Mouse (Mus musculus) MEL (cell line): Measurements from ENCODE around the gene Ikzf2. TPM values are rescaled to one million over a fixed set of nuclear protein-coding genes. Genes with fewer than 3 reads are reported as not detected.

Experiments used
- DNase-seq: peaks from one replicate; pipeline ENCODE4 v3.0.0; 2011; ENCODE audit warnings: low read depth, low spot score
- H3K27ac ChIP-seq: 2 replicates; pipeline ENCODE4 v1.5.1; 2012; ENCODE audit warnings: low read depth, mild to moderate bottlenecking, control low read depth, low read length, moderate library complexity; ENCODE audit not compliant: control insufficient read depth
- H3K27me3 ChIP-seq, 2 experiments: fragments of 150-350 bp in 1 of 2; sonication (generic) in 1 of 2; 2 replicates each; pipeline ENCODE4 v1.6.1; 2012; ENCODE audit warnings: low read length in 2 of 2, mild to moderate bottlenecking in 2 of 2, improper control_type of control experiment in 1 of 2, moderate library complexity in 1 of 2; ENCODE audit not compliant: insufficient read depth in 2 of 2, control insufficient read depth in 1 of 2
- H3K36me3 ChIP-seq, 2 experiments: 2 replicates each; pipeline ENCODE4 v1.6.1; 2012 to 2014; ENCODE audit warnings: low read length in 2 of 2, improper control_type of control experiment in 1 of 2, inconsistent platforms in 1 of 2, mild to moderate bottlenecking in 1 of 2; ENCODE audit not compliant: insufficient read depth in 2 of 2, control insufficient read depth in 1 of 2
- H3K4me1 ChIP-seq, 2 experiments: fragments of 150-350 bp in 1 of 2; sonication (generic) in 1 of 2; 2 replicates each; pipeline ENCODE4 v1.6.1; 2012; ENCODE audit warnings: low read length in 2 of 2, improper control_type of control experiment in 1 of 2, mild to moderate bottlenecking in 1 of 2; ENCODE audit not compliant: insufficient read depth in 2 of 2, control insufficient read depth in 1 of 2
- H3K4me3 ChIP-seq, 2 experiments: fragments of 150-350 bp in 1 of 2; sonication (generic) in 1 of 2; 2 replicates each; pipeline ENCODE4 v1.5.1; 2012; ENCODE audit warnings: low read depth in 2 of 2, low read length in 2 of 2, mild to moderate bottlenecking in 2 of 2, moderate library complexity in 2 of 2, control low read depth in 1 of 2, improper control_type of control experiment in 1 of 2; ENCODE audit not compliant: control insufficient read depth in 1 of 2, insufficient read depth in 1 of 2
- H3K79me2 ChIP-seq: 2 replicates; pipeline ENCODE4 v1.6.1; 2012; ENCODE audit warnings: mild to moderate bottlenecking, low read length, moderate library complexity; ENCODE audit not compliant: control insufficient read depth, poor library complexity, insufficient read depth
- H3K9ac ChIP-seq: 2 replicates; pipeline ENCODE4 v1.6.1; 2012; ENCODE audit warnings: low read depth, mild to moderate bottlenecking, control low read depth, low read length, moderate library complexity; ENCODE audit not compliant: control insufficient read depth, poor library complexity, severe bottlenecking
- H3K9me3 ChIP-seq: fragments of 150-350 bp; sonication (generic); replicated peaks from 2 replicates; pipeline ENCODE4 v1.6.1; 2012; ENCODE audit warnings: mild to moderate bottlenecking, low read length, improper control_type of control experiment, moderate library complexity; ENCODE audit not compliant: insufficient read depth
- BHLHE40 ChIP-seq: IDR thresholded peaks from 2 replicates; pipeline ENCODE4 v1.6.1; 2012; ENCODE audit warnings: low read depth, mild to moderate bottlenecking, inconsistent platforms, low read length, improper control_type of control experiment, borderline replicate concordance
- CHD1 ChIP-seq: IDR thresholded peaks from 2 replicates; pipeline ENCODE4 v1.6.1; 2012; ENCODE audit warnings: low read depth, mild to moderate bottlenecking, inconsistent platforms, low read length, improper control_type of control experiment
- CTCF ChIP-seq, 3 experiments: IDR thresholded peaks in 2 of 3; conservative IDR thresholded peaks in 1 of 3; 2 replicates each; pipeline ENCODE4 v1.5.1; 2011 to 2012; ENCODE audit warnings: low read length in 3 of 3, low read depth in 2 of 3, mild to moderate bottlenecking in 2 of 3, improper control_type of control experiment in 1 of 3, inconsistent platforms in 1 of 3, mixed read lengths in 1 of 3, moderate library complexity in 1 of 3; ENCODE audit not compliant: control insufficient read depth in 1 of 3, insufficient read depth in 1 of 3, poor library complexity in 1 of 3, severe bottlenecking in 1 of 3
- EP300 ChIP-seq, 2 experiments: IDR thresholded peaks; 2 replicates each; pipeline ENCODE4 v1.6.1; 2011; ENCODE audit warnings: improper control_type of control experiment in 2 of 2, low read length in 2 of 2, low read depth in 1 of 2, mild to moderate bottlenecking in 1 of 2
- ETS1 ChIP-seq: IDR thresholded peaks from 2 replicates; pipeline ENCODE4 v1.6.1; 2012; ENCODE audit warnings: low read depth, mild to moderate bottlenecking, inconsistent platforms, low read length, improper control_type of control experiment, moderate library complexity
- GABPA ChIP-seq: IDR thresholded peaks from 2 replicates; pipeline ENCODE4 v1.6.1; 2012; ENCODE audit warnings: low read depth, mild to moderate bottlenecking, inconsistent platforms, low read length, improper control_type of control experiment, moderate library complexity
- GATA1 ChIP-seq: IDR thresholded peaks from 2 replicates; pipeline ENCODE4 v1.6.1; 2011; ENCODE audit warnings: low read depth, low read length, improper control_type of control experiment
- KAT2A ChIP-seq: conservative IDR thresholded peaks from 2 replicates; pipeline ENCODE4 v1.6.1; 2012; ENCODE audit warnings: low read depth, low read length, improper control_type of control experiment, inconsistent platforms
- MAX ChIP-seq: IDR thresholded peaks from 2 replicates; pipeline ENCODE4 v1.6.1; 2011; ENCODE audit warnings: low read length, improper control_type of control experiment
- MEF2A ChIP-seq: IDR thresholded peaks from 2 replicates; pipeline ENCODE4 v1.6.1; 2014; ENCODE audit warnings: low read depth, mild to moderate bottlenecking, inconsistent platforms, low read length, improper control_type of control experiment; ENCODE audit not compliant: poor library complexity, insufficient replicate concordance, severe bottlenecking; ENCODE audit errors: extremely low read depth
- MYC ChIP-seq: IDR thresholded peaks from 2 replicates; pipeline ENCODE4 v1.6.1; 2011; ENCODE audit warnings: low read depth, mild to moderate bottlenecking, low read length, improper control_type of control experiment, moderate library complexity
- RAD21 ChIP-seq: IDR thresholded peaks from 2 replicates; pipeline ENCODE4 v1.6.1; 2011; ENCODE audit warnings: mild to moderate bottlenecking, low read depth, low read length, improper control_type of control experiment
- SIN3A ChIP-seq: IDR thresholded peaks from 2 replicates; pipeline ENCODE4 v1.6.1; 2012; ENCODE audit warnings: low read length, improper control_type of control experiment, inconsistent platforms
- SMC3 ChIP-seq: IDR thresholded peaks from 2 replicates; pipeline ENCODE4 v1.6.1; 2011; ENCODE audit warnings: low read depth, low read length, improper control_type of control experiment
- TCF12 ChIP-seq: IDR thresholded peaks from 2 replicates; pipeline ENCODE4 v1.6.1; 2014; ENCODE audit warnings: low read depth, mild to moderate bottlenecking, inconsistent platforms, low read length, improper control_type of control experiment, moderate library complexity
- polyA plus RNA-seq, 2 experiments: library from polyadenylated mRNA; stranded (reverse) in 1 of 2; unstranded in 1 of 2; fragments of >175 nt in 1 of 2; fragments of >200 nt in 1 of 2; gene quantifications; 2 replicates each; pipeline versions ENCODE4 v1.2.1 to v1.2.4; 2012; ENCODE audit warnings: low replicate concordance in 2 of 2, low read depth in 1 of 2; ENCODE audit not compliant: insufficient read length in 2 of 2, insufficient read depth in 1 of 2, missing spikeins in 1 of 2
- total RNA-seq: library from RNA; depleted of rRNA; stranded (reverse); fragments of 300-350 nt; gene quantifications from 2 replicates; pipeline ENCODE4 v1.2.3, GENCODE M21; 2012

Ikzf2 gene
- total and polyA plus RNA-seq, 3 experiments, result 2.9 to 5.6 TPM; not detected in 1

GRCm38 (mm10) chr1:69506011-69506410 lies 181.0 kb downstream of the Ikzf2 start:
- Histone ChIP-seq H3K4me1 (peaks cover 9 to 20% of the 10 kb centered on the region in 2 experiments), H3K27me3 (no peaks in the 10 kb centered on the region), H3K36me3 (peaks cover 0 to 33% of the 10 kb centered on the region in 2 experiments; a peak in 2 of 4 replicates), H3K9me3 (no peaks in the 10 kb centered on the region), H3K79me2 (no peaks in the 10 kb centered on the region), H3K4me3 (no peak overlapping the region), H3K27ac (peak overlapping the region; percentile 73), H3K9ac (no peak overlapping the region)
- TF ChIP-seq CHD1 (no peak), SMC3 (no peak)
- no peak for DNase-seq

DNA sequence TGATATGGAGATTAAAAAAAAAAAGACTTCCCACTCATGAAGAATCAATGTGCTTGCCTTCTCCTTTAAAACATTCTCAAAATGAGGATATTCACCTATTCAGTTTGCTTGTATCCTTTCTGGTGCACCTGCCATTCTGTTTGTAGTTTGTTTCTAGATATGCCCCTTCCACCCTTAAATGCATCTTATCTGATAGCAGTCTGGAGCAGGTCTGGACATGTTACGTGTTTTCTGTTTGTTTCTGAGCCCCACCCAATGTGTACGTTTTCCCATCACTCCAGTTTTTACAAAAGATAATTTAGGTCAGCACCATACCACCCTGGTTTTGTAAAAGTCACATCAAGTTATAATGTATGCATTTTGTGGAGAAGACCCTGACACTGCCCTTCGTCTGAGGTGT lies 186.7 kb downstream of the Ikzf2 start:
- TF ChIP-seq RAD21 (no peak), GATA1 (peak; percentile 42; the same call in 1 of the 2 replicates), GABPA (no peak)
- Histone ChIP-seq H3K27me3 (no peaks in the 10 kb centered on the region), H3K36me3 (peaks cover 0 to 42% of the 10 kb centered on the region in 2 experiments; a peak in 2 of 4 replicates), H3K9me3 (no peaks in the 10 kb centered on the region), H3K79me2 (no peaks in the 10 kb centered on the region), H3K4me1 (peaks cover 16 to 18% of the 10 kb centered on the region in 2 experiments), H3K27ac (peak overlapping the region; percentile 66), H3K9ac (no peak overlapping the region; the same call in 1 of the 2 replicates), H3K4me3 (no peak overlapping the region)
- DNase-seq, result no peak

- H3K27ac ChIP-seq, result peak overlapping the region; percentile 79
- DNase-seq, result no peak
- peaks cover 0 to 45% of the 10 kb centered on the region in 2 experiments; a peak in 2 of 4 replicates for H3K36me3 ChIP-seq
- H3K79me2 ChIP-seq, result no peaks in the 10 kb centered on the region
- TF ChIP-seq BHLHE40 (no peak), GABPA (no peak), MYC (no peak), MEF2A (peak; percentile 69; the same call in 1 of the 2 replicates), ETS1 (peak; percentile 36; the same call in 1 of the 2 replicates), SIN3A (peak; percentile 15; the same call in 1 of the 2 replicates), CTCF (IDR thresholded peaks at IDR 0.05 in 2 of 3, conservative IDR thresholded peaks at IDR 0.05 in 1 of 3; ENCODE audit: control insufficient read depth in 1 of 3, insufficient read depth in 1 of 3, low read depth in 2 of 3, low read length in 3 of 3, poor library complexity in 1 of 3, severe bottlenecking in 1 of 3) (no peak), KAT2A (no peak), TCF12 (peak; percentile 72), MAX (no peak), GATA1 (peak; percentile 48; the same call in 1 of the 2 replicates), EP300 (IDR thresholded peaks at IDR 0.05; ENCODE audit: low read depth in 1 of 2, low read length in 2 of 2) (peak; percentile 42 to 80; a peak in 3 of 4 replicates)
- TF ChIP-seq, all 39 proteins: peak for 6
- H3K9me3 ChIP-seq, result no peaks in the 10 kb centered on the region
- H3K27me3 ChIP-seq, result no peaks in the 10 kb centered on the region
- H3K9ac ChIP-seq, result peak overlapping the region; percentile 37
- H3K4me1 ChIP-seq, result peaks cover 17 to 19% of the 10 kb centered on the region in 2 experiments
- H3K4me3 ChIP-seq, result peak overlapping the region; percentile 62 to 84
Observed at GRCm38 (mm10) chr1:69499652-69500051, 187.4 kb downstream of the Ikzf2 start.
